7 mouse cellular contexts compared by ENCODE assay signal in genomic region chr13:21169121-21169656, GRCm38 (mm10). TPM values are rescaled to one million over a fixed set of nuclear protein-coding genes. Genes with fewer than 3 reads are reported as not detected.
A peak's percentile ranks its signal among the peaks of the same experiment; 100 is the strongest.
DNase-seq lines count a peak whose midpoint lies in the region; ATAC-seq lines count a peak whose summit lies in the region.

No protein-coding gene starts in this region.

- H3K4me2 ChIP-seq in lung, embryonic 16.5 days (ENCODE audit: low read depth, low read length) = peak overlapping the region; percentile 75
- H3K4me2 ChIP-seq in embryonic facial prominence, embryonic 12.5 days (replicated peaks) = peak overlapping the region; percentile 86
- H3K4me2 ChIP-seq in hindbrain, embryonic 16.5 days (ENCODE audit: low read length) = peak overlapping the region; percentile 98
- peak overlapping the region; percentile 98 for H3K4me2 ChIP-seq in midbrain, embryonic 16.5 days (ENCODE audit: low read length)

- no peak for ATAC-seq in lung, embryonic 16.5 days (ENCODE audit: low read depth)
- no peak for ATAC-seq in embryonic facial prominence, embryonic 12.5 days (ENCODE audit: insufficient number of reproducible peaks, insufficient read depth, low FRiP score, low TSS enrichment)
- no peak for ATAC-seq in hindbrain, embryonic 16.5 days
- no peak for ATAC-seq in midbrain, embryonic 16.5 days

- 2% methylated on average over 14 of the region's 14 CpGs for WGBS in lung, embryonic 16.5 days
- WGBS in embryonic facial prominence, embryonic 12.5 days = 5% methylated on average over 14 of the region's 14 CpGs
- WGBS in hindbrain, embryonic 16.5 days = 6% methylated on average over 14 of the region's 14 CpGs
- 3% methylated on average over 14 of the region's 14 CpGs for WGBS in midbrain, embryonic 16.5 days

- H3K4me1 ChIP-seq in lung, embryonic 16.5 days (replicated peaks; ENCODE audit: control insufficient read depth, insufficient read depth, low read length) = peaks cover 10% of the 10 kb centered on the region; the same call in 1 of the 2 replicates
- peaks cover 6% of the 10 kb centered on the region; the same call in 1 of the 2 replicates for H3K4me1 ChIP-seq in embryonic facial prominence, embryonic 12.5 days
- H3K4me1 ChIP-seq in hindbrain, embryonic 16.5 days (ENCODE audit: control insufficient read depth, insufficient read depth, low read depth, low read length) = peaks cover 16% of the 10 kb centered on the region
- peaks cover 12% of the 10 kb centered on the region for H3K4me1 ChIP-seq in midbrain, embryonic 16.5 days (ENCODE audit: control insufficient read depth, insufficient read depth, low read length)

- no peaks in the 10 kb centered on the region for H3K9me3 ChIP-seq in lung, embryonic 16.5 days (ENCODE audit: control insufficient read depth, low read length)
- no peaks in the 10 kb centered on the region for H3K9me3 ChIP-seq in embryonic facial prominence, embryonic 12.5 days
- H3K9me3 ChIP-seq in hindbrain, embryonic 16.5 days (ENCODE audit: control insufficient read depth, low read length) = no peaks in the 10 kb centered on the region
- no peaks in the 10 kb centered on the region for H3K9me3 ChIP-seq in midbrain, embryonic 16.5 days (replicated peaks; ENCODE audit: control insufficient read depth, low read length, poor library complexity, severe bottlenecking)

- no peaks in the 10 kb centered on the region for H3K36me3 ChIP-seq in lung, embryonic 16.5 days (ENCODE audit: control insufficient read depth, insufficient read depth, low read length)
- H3K36me3 ChIP-seq in embryonic facial prominence, embryonic 12.5 days = no peaks in the 10 kb centered on the region
- H3K36me3 ChIP-seq in hindbrain, embryonic 16.5 days (ENCODE audit: control insufficient read depth, insufficient read depth, low read length) = no peaks in the 10 kb centered on the region
- no peaks in the 10 kb centered on the region for H3K36me3 ChIP-seq in midbrain, embryonic 16.5 days (ENCODE audit: control insufficient read depth, insufficient read depth, low read length)

- peak overlapping the region; percentile 51 for H3K4me3 ChIP-seq in lung, embryonic 16.5 days (ENCODE audit: low read length)
- H3K4me3 ChIP-seq in embryonic facial prominence, embryonic 12.5 days = peak overlapping the region; percentile 62
- peak overlapping the region; percentile 66 for H3K4me3 ChIP-seq in hindbrain, embryonic 16.5 days (ENCODE audit: low read length)
- H3K4me3 ChIP-seq in midbrain, embryonic 16.5 days (ENCODE audit: low read depth, low read length) = peak overlapping the region; percentile 62

- no peak overlapping the region; the same call in 1 of the 2 replicates for H3K27ac ChIP-seq in lung, embryonic 16.5 days (ENCODE audit: low read length)
- no peak overlapping the region for H3K27ac ChIP-seq in embryonic facial prominence, embryonic 12.5 days
- H3K27ac ChIP-seq in hindbrain, embryonic 16.5 days (ENCODE audit: low read depth, low read length) = no peak overlapping the region
- no peak overlapping the region for H3K27ac ChIP-seq in midbrain, embryonic 16.5 days (ENCODE audit: low read length)

- no peak for DNase-seq in lung, postnatal 10 days
- DNase-seq in thymus, postnatal 10 days (ENCODE audit: low spot score in 2 of 2) = no peak
- DNase-seq in thymus, postnatal 4 days = no peak

- H3K27me3 ChIP-seq in lung, embryonic 16.5 days (ENCODE audit: control insufficient read depth, insufficient read depth, low read depth, low read length) = no peaks in the 10 kb centered on the region
- H3K27me3 ChIP-seq in embryonic facial prominence, embryonic 12.5 days = no peaks in the 10 kb centered on the region
- no peaks in the 10 kb centered on the region for H3K27me3 ChIP-seq in hindbrain, embryonic 16.5 days (replicated peaks; ENCODE audit: control insufficient read depth, insufficient read depth, low read length)
- no peaks in the 10 kb centered on the region for H3K27me3 ChIP-seq in midbrain, embryonic 16.5 days (ENCODE audit: control insufficient read depth, insufficient read depth, low read depth, low read length)

- peak overlapping the region; percentile 36 for H3K9ac ChIP-seq in lung, embryonic 16.5 days (ENCODE audit: low read length)
- H3K9ac ChIP-seq in embryonic facial prominence, embryonic 12.5 days = no peak overlapping the region
- peak overlapping the region; percentile 61 for H3K9ac ChIP-seq in hindbrain, embryonic 16.5 days (ENCODE audit: low read depth, low read length)
- H3K9ac ChIP-seq in midbrain, embryonic 16.5 days (ENCODE audit: low read depth, low read length) = peak overlapping the region; percentile 45

RNA-seq across cellular contexts. Expression of gene Trim27, which starts 10.1 kb away (rescaled TPM):
- polyA plus RNA-seq in lung, embryonic 16.5 days (2015; fragmentation: Nextera tagmentation; extraction: Ambion mirVana) = 105 and 108 TPM in 2 replicates
- polyA plus RNA-seq in embryonic facial prominence, embryonic 12.5 days (2016; fragmentation: Nextera tagmentation; extraction: Ambion mirVana) = 167 and 170 TPM in 2 replicates
- 70.1 and 75.0 TPM in 2 replicates for polyA plus RNA-seq in hindbrain, embryonic 16.5 days (2015; fragmentation: Nextera tagmentation; extraction: Ambion mirVana)
- polyA plus RNA-seq in midbrain, embryonic 16.5 days (2015; fragmentation: Nextera tagmentation; extraction: Ambion mirVana) = 70.6 and 73.6 TPM in 2 replicates

RNA-seq across cellular contexts. Expression of gene Olfr1368, which starts 23.5 kb away (rescaled TPM):
- polyA plus RNA-seq in lung, embryonic 16.5 days (2015; fragmentation: Nextera tagmentation; extraction: Ambion mirVana) = not detected in 2 replicates
- polyA plus RNA-seq in embryonic facial prominence, embryonic 12.5 days (2016; fragmentation: Nextera tagmentation; extraction: Ambion mirVana) = not detected in 2 replicates
- polyA plus RNA-seq in hindbrain, embryonic 16.5 days (2015; fragmentation: Nextera tagmentation; extraction: Ambion mirVana) = not detected in 2 replicates
- not detected in 2 replicates for polyA plus RNA-seq in midbrain, embryonic 16.5 days (2015; fragmentation: Nextera tagmentation; extraction: Ambion mirVana)

RNA-seq across cellular contexts. Expression of gene Olfr263, which starts 39.8 kb away (rescaled TPM):
- polyA plus RNA-seq in lung, embryonic 16.5 days (2015; fragmentation: Nextera tagmentation; extraction: Ambion mirVana) = not detected in 2 replicates
- not detected in 2 replicates for polyA plus RNA-seq in embryonic facial prominence, embryonic 12.5 days (2016; fragmentation: Nextera tagmentation; extraction: Ambion mirVana)
- polyA plus RNA-seq in hindbrain, embryonic 16.5 days (2015; fragmentation: Nextera tagmentation; extraction: Ambion mirVana) = not detected in 2 replicates
- not detected in 2 replicates for polyA plus RNA-seq in midbrain, embryonic 16.5 days (2015; fragmentation: Nextera tagmentation; extraction: Ambion mirVana)

RNA-seq across cellular contexts. Expression of gene Olfr1369-ps1, which starts 57.9 kb away (rescaled TPM):
- polyA plus RNA-seq in lung, embryonic 16.5 days (2015; fragmentation: Nextera tagmentation; extraction: Ambion mirVana) = not detected in 2 replicates
- 0.04 TPM in 1 of 2 replicates, not detected in the other for polyA plus RNA-seq in embryonic facial prominence, embryonic 12.5 days (2016; fragmentation: Nextera tagmentation; extraction: Ambion mirVana)
- polyA plus RNA-seq in hindbrain, embryonic 16.5 days (2015; fragmentation: Nextera tagmentation; extraction: Ambion mirVana) = 0.04 and 0.05 TPM in 2 replicates
- 0.05 TPM in 1 of 2 replicates, not detected in the other for polyA plus RNA-seq in midbrain, embryonic 16.5 days (2015; fragmentation: Nextera tagmentation; extraction: Ambion mirVana)
